Mouse (Mus musculus): ENCODE data around the gene Gm9758.

- no peak for TF ChIP-seq POLR2A (IDR thresholded peaks at IDR 0.05; ENCODE audit: insufficient read depth, low read depth, low read length)
- no peak for TF ChIP-seq CTCF (IDR thresholded peaks at IDR 0.05; ENCODE audit: insufficient read depth, low read depth, low read length)
Observed at GRCm38 (mm10) chr5:14892242-14892641, 22.5 kb downstream of the Gm9758 start.

Data from olfactory bulb, adult 2 months (tissue).